Mouse (Mus musculus): ENCODE results near the gene Gm10153.
A peak's percentile ranks its signal among the peaks of the same experiment; 100 is the strongest.
"Not testable (repeated sequence)": the region's sequence is repeated elsewhere in the genome, so short reads cannot be mapped to it uniquely, and the experiment has no call there.

Gm10153 gene

GRCm38 (mm10) chr7:142190289-142190688, at the start of gene Gm10153:
TSS of gene Gm10153 (minus strand) at chr7:142190389.
- no peak for DNase-seq (ENCODE audit: low spot score in 2 of 2)

- DNase-seq (ENCODE audit: low spot score in 2 of 2): no peak
Observed at GRCm38 (mm10) chr7:142231540-142231939, 41.4 kb upstream of the Gm10153 start.

GRCm38 (mm10) chr7:142229871-142230270, 39.7 kb upstream of the Gm10153 start, which contains the start of gene Krtap5-5:
TSS of gene Krtap5-5 (minus strand) at chr7:142229971.
- DNase-seq (ENCODE audit: low spot score in 2 of 2): not testable (repeated sequence)

- DNase-seq (ENCODE audit: low spot score in 2 of 2): no peak
Observed at GRCm38 (mm10) chr7:142224518-142224917, 34.3 kb upstream of the Gm10153 start.

GRCm38 (mm10) chr7:142212136-142212535, 21.9 kb upstream of the Gm10153 start:
- not testable (repeated sequence) for DNase-seq (ENCODE audit: low spot score in 2 of 2)

- no peak for DNase-seq (ENCODE audit: low spot score in 2 of 2)
Observed at GRCm38 (mm10) chr7:142211559-142211958, 21.4 kb upstream of the Gm10153 start, which contains the start of gene Gm7579. TSS of gene Gm7579 (plus strand) at chr7:142211859.

- not testable (repeated sequence) for DNase-seq (ENCODE audit: low spot score in 2 of 2)
Observed at GRCm38 (mm10) chr7:142206891-142207290, 16.7 kb upstream of the Gm10153 start.

- no peak for DNase-seq (ENCODE audit: low spot score in 2 of 2)
Observed at GRCm38 (mm10) chr7:142205488-142205887, 15.3 kb upstream of the Gm10153 start.

- DNase-seq (ENCODE audit: low spot score in 2 of 2): no peak
Observed at GRCm38 (mm10) chr7:142201064-142201463, 10.9 kb upstream of the Gm10153 start, which contains the start of gene Krtap5-3. TSS of gene Krtap5-3 (plus strand) at chr7:142201364.

- no peak for DNase-seq (ENCODE audit: low spot score in 2 of 2)
Observed at GRCm38 (mm10) chr7:142198748-142199147, 8.6 kb upstream of the Gm10153 start.

GRCm38 (mm10) chr7:142188156-142188555, 2.0 kb downstream of the Gm10153 start:
- DNase-seq (ENCODE audit: low spot score in 2 of 2): no peak

- DNase-seq (ENCODE audit: low spot score in 2 of 2): no peak
Observed at GRCm38 (mm10) chr7:142181021-142181420, 9.2 kb downstream of the Gm10153 start.

GRCm38 (mm10) chr7:142178685-142179084, 11.5 kb downstream of the Gm10153 start:
- DNase-seq (ENCODE audit: low spot score in 2 of 2): peak in 1 of 2 experiments; percentile 4

- DNase-seq (ENCODE audit: low spot score in 2 of 2): not testable (repeated sequence)
Observed at GRCm38 (mm10) chr7:142175905-142176304, 14.3 kb downstream of the Gm10153 start, which contains the start of gene Krtap5-2. TSS of gene Krtap5-2 (minus strand) at chr7:142176005.

GRCm38 (mm10) chr7:142169836-142170235, 20.4 kb downstream of the Gm10153 start:
- DNase-seq (ENCODE audit: low spot score in 2 of 2): no peak

GRCm38 (mm10) chr7:142165639-142166038, 24.6 kb downstream of the Gm10153 start, which contains the start of gene Gm4553:
TSS of gene Gm4553 (minus strand) at chr7:142165739.
- DNase-seq (ENCODE audit: low spot score in 2 of 2): not testable (repeated sequence)

GRCm38 (mm10) chr7:142159366-142159765, 30.8 kb downstream of the Gm10153 start:
- DNase-seq (ENCODE audit: low spot score in 2 of 2): no peak

GRCm38 (mm10) chr7:142157013-142157412, 33.2 kb downstream of the Gm10153 start, which contains the start of gene Gm29735:
TSS of gene Gm29735 (minus strand) at chr7:142157113.
- not testable (repeated sequence) for DNase-seq (ENCODE audit: low spot score in 2 of 2)

- no peak for DNase-seq (ENCODE audit: low spot score in 2 of 2)
Observed at GRCm38 (mm10) chr7:142155308-142155707, 34.9 kb downstream of the Gm10153 start.

- DNase-seq (ENCODE audit: low spot score in 2 of 2): no peak
Observed at GRCm38 (mm10) chr7:142152191-142152590, 38.0 kb downstream of the Gm10153 start.

GRCm38 (mm10) chr7:142148633-142149032, 41.6 kb downstream of the Gm10153 start:
- no peak for DNase-seq (ENCODE audit: low spot score in 2 of 2)

GRCm38 (mm10) chr7:142146033-142146432, 44.2 kb downstream of the Gm10153 start:
- peak in 1 of 2 experiments; percentile 10 for DNase-seq (ENCODE audit: low spot score in 2 of 2)

- peak in 1 of 2 experiments; percentile 14 for DNase-seq (ENCODE audit: low spot score in 2 of 2)
Observed at GRCm38 (mm10) chr7:142145413-142145940, 44.7 kb downstream of the Gm10153 start.
